In the genomic region with DNA sequence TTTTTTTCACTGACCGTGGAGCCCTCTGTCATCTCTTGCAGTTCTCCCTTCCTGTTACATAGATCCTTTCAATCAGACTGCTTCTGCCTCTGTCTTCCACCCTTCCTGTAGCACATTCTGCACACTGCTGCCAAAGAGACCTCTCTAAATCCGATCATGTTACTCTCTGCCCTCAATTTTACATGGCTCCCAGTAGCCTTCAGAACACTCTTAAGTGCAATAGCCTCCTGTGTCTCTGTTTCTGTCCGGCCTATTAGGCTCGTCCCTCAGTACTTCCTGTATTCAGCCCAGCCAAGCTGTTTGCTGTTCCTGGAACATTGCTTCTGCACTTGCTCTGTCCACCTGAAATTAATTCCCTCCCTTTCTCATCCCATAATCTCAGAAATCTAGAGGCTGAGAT, we compare ENCODE assay signal across 22 mouse cellular contexts. TPM values are rescaled to one million over a fixed set of nuclear protein-coding genes. Genes with fewer than 3 reads are reported as not detected.
DNase-seq lines count a peak whose midpoint lies in the region; ATAC-seq and TF ChIP-seq lines count a peak whose summit lies in the region.
"Had no signal": no experiment of that assay in that cellular context is flagged by ENCODE, and none has a peak within 500 bp of the region (broad histone marks: within the 10 kb centered on the region; RNA-seq: fewer than 3 reads in every experiment).

No protein-coding gene starts in this region.

- no peaks in the 10 kb centered on the region for H3K9me3 ChIP-seq in forebrain, embryonic 16.5 days (ENCODE audit: control insufficient read depth, low read length)
- no peaks in the 10 kb centered on the region for H3K9me3 ChIP-seq in forebrain, embryonic 10.5 days
- H3K9me3 ChIP-seq in heart, postnatal 0 days (replicated peaks; ENCODE audit: control insufficient read depth, low read length), result no peaks in the 10 kb centered on the region
- no peaks in the 10 kb centered on the region for H3K9me3 ChIP-seq in midbrain, embryonic 11.5 days (ENCODE audit: control insufficient read depth, low read length)
- H3K9me3 ChIP-seq in midbrain, embryonic 13.5 days, result no peaks in the 10 kb centered on the region
- H3K9me3 ChIP-seq in embryonic facial prominence, embryonic 15.5 days (replicated peaks), result no peaks in the 10 kb centered on the region
- H3K9me3 ChIP-seq: limb, embryonic 12.5 days; midbrain, embryonic 15.5 days had no signal

- TF ChIP-seq EP300 in heart, postnatal 0 days (IDR thresholded peaks at IDR 0.05; ENCODE audit: low read depth), result no peak

- no peak for ATAC-seq in forebrain, embryonic 16.5 days
- no peak for ATAC-seq in heart, postnatal 0 days (ENCODE audit: insufficient read depth, low read depth)
- ATAC-seq in midbrain, embryonic 11.5 days (ENCODE audit: low FRiP score), result no peak
- ATAC-seq in midbrain, embryonic 13.5 days, result no peak
- no peak for ATAC-seq in embryonic facial prominence, embryonic 15.5 days (ENCODE audit: insufficient number of reproducible peaks, low FRiP score, low TSS enrichment, low read depth)
- ATAC-seq: activated CD4-positive, CD25-positive, alpha-beta regulatory T cell, adult 4 months; hindbrain, embryonic 16.5 days; intestine, postnatal 0 days; midbrain, embryonic 15.5 days; Patski had no signal

- 89% methylated on average over 4 of the region's 4 CpGs for WGBS in forebrain, embryonic 16.5 days
- WGBS in forebrain, embryonic 10.5 days, result 84% methylated on average over 4 of the region's 4 CpGs
- WGBS in heart, postnatal 0 days, result 59% methylated on average over 4 of the region's 4 CpGs
- WGBS in midbrain, embryonic 11.5 days, result 86% methylated on average over 4 of the region's 4 CpGs
- WGBS in midbrain, embryonic 13.5 days, result 80% methylated on average over 4 of the region's 4 CpGs
- 55% methylated on average over 4 of the region's 4 CpGs for WGBS in embryonic facial prominence, embryonic 15.5 days

- no peak for DNase-seq in forebrain, embryonic 10.5 days (ENCODE audit: extremely low spot score, low spot score)
- DNase-seq in heart, postnatal 0 days (ENCODE audit: low spot score), result no peak
- no peak for DNase-seq in heart, postnatal 4 days
- DNase-seq in midbrain, embryonic 11.5 days (ENCODE audit: low spot score, missing footprints), result peak; percentile 61
- DNase-seq in thymus, postnatal 4 days, result no peak
- DNase-seq: adrenal gland, postnatal 25 days; gastrocnemius, postnatal 14 days; heart, postnatal 14 days; kidney, postnatal 10 days; lung, adult 2 months; lung, postnatal 4 days; right cerebral cortex, adult 18-20 months; thymus, postnatal 14 days had no signal

- no peak overlapping the region for H3K4me3 ChIP-seq in forebrain, embryonic 16.5 days (replicated peaks; ENCODE audit: low read length)
- H3K4me3 ChIP-seq in forebrain, embryonic 10.5 days, result no peak overlapping the region
- H3K4me3 ChIP-seq in heart, postnatal 0 days (ENCODE audit: low read depth, low read length), result no peak overlapping the region
- no peak overlapping the region for H3K4me3 ChIP-seq in midbrain, embryonic 11.5 days (ENCODE audit: low read depth, low read length)
- H3K4me3 ChIP-seq in midbrain, embryonic 13.5 days (replicated peaks), result no peak overlapping the region
- H3K4me3 ChIP-seq in embryonic facial prominence, embryonic 15.5 days (replicated peaks), result no peak overlapping the region
- H3K4me3 ChIP-seq: limb, embryonic 12.5 days; midbrain, embryonic 15.5 days had no signal

- H3K27ac ChIP-seq in forebrain, embryonic 16.5 days (ENCODE audit: low read length), result peak overlapping the region; percentile 37
- H3K27ac ChIP-seq in forebrain, embryonic 10.5 days, result no peak overlapping the region
- peak overlapping the region; percentile 32; the same call in 1 of the 2 replicates for H3K27ac ChIP-seq in heart, postnatal 0 days (ENCODE audit: low read depth)
- no peak overlapping the region for H3K27ac ChIP-seq in midbrain, embryonic 11.5 days (ENCODE audit: low read depth, low read length)
- no peak overlapping the region for H3K27ac ChIP-seq in midbrain, embryonic 13.5 days
- peak overlapping the region; percentile 39; the same call in 1 of the 2 replicates for H3K27ac ChIP-seq in embryonic facial prominence, embryonic 15.5 days (replicated peaks)
- H3K27ac ChIP-seq: limb, embryonic 12.5 days; midbrain, embryonic 15.5 days had no signal

- H3K36me3 ChIP-seq in forebrain, embryonic 16.5 days (ENCODE audit: control insufficient read depth, insufficient read depth), result no peaks in the 10 kb centered on the region
- H3K36me3 ChIP-seq in forebrain, embryonic 10.5 days (replicated peaks), result peaks cover 21% of the 10 kb centered on the region
- H3K36me3 ChIP-seq in heart, postnatal 0 days (replicated peaks; ENCODE audit: control insufficient read depth, insufficient read depth, low read length), result 0 out of 2 replicates have a peak, but pooled peaks cover 8% of the 10 kb centered on the region
- no peaks in the 10 kb centered on the region for H3K36me3 ChIP-seq in midbrain, embryonic 11.5 days (ENCODE audit: control insufficient read depth, insufficient read depth, low read length)
- H3K36me3 ChIP-seq in midbrain, embryonic 13.5 days, result no peaks in the 10 kb centered on the region
- H3K36me3 ChIP-seq in embryonic facial prominence, embryonic 15.5 days, result peaks cover 3% of the 10 kb centered on the region; the same call in 1 of the 2 replicates
- H3K36me3 ChIP-seq: midbrain, embryonic 15.5 days had no signal

- peaks cover 27% of the 10 kb centered on the region for H3K4me1 ChIP-seq in forebrain, embryonic 16.5 days (replicated peaks; ENCODE audit: control insufficient read depth, insufficient read depth, low read length)
- peaks cover 35% of the 10 kb centered on the region for H3K4me1 ChIP-seq in forebrain, embryonic 10.5 days
- H3K4me1 ChIP-seq in heart, postnatal 0 days (ENCODE audit: control insufficient read depth, insufficient read depth), result peaks cover 6% of the 10 kb centered on the region; the same call in 1 of the 2 replicates
- H3K4me1 ChIP-seq in midbrain, embryonic 11.5 days (ENCODE audit: control insufficient read depth, insufficient read depth, low read length), result peaks cover 9% of the 10 kb centered on the region
- H3K4me1 ChIP-seq in midbrain, embryonic 13.5 days (replicated peaks), result 0 out of 2 replicates have a peak, but pooled peaks cover 12% of the 10 kb centered on the region
- peaks cover 26% of the 10 kb centered on the region for H3K4me1 ChIP-seq in embryonic facial prominence, embryonic 15.5 days
- H3K4me1 ChIP-seq: limb, embryonic 12.5 days had no signal

- TF ChIP-seq CTCF in heart, postnatal 0 days (IDR thresholded peaks at IDR 0.05; ENCODE audit: low read depth), result no peak

- H3K27me3 ChIP-seq in forebrain, embryonic 16.5 days (replicated peaks; ENCODE audit: control insufficient read depth, insufficient read depth, low read length), result no peaks in the 10 kb centered on the region
- no peaks in the 10 kb centered on the region for H3K27me3 ChIP-seq in forebrain, embryonic 10.5 days (ENCODE audit: poor library complexity, severe bottlenecking)
- no peaks in the 10 kb centered on the region for H3K27me3 ChIP-seq in heart, postnatal 0 days (ENCODE audit: control insufficient read depth, insufficient read depth, low read length)
- H3K27me3 ChIP-seq in midbrain, embryonic 11.5 days (ENCODE audit: control insufficient read depth, insufficient read depth, low read length), result no peaks in the 10 kb centered on the region
- H3K27me3 ChIP-seq in midbrain, embryonic 13.5 days, result no peaks in the 10 kb centered on the region
- H3K27me3 ChIP-seq in embryonic facial prominence, embryonic 15.5 days, result no peaks in the 10 kb centered on the region
- H3K27me3 ChIP-seq: limb, embryonic 12.5 days; midbrain, embryonic 15.5 days; Patski had no signal

- no peak overlapping the region for H3K9ac ChIP-seq in forebrain, embryonic 16.5 days (replicated peaks; ENCODE audit: low read depth, low read length)
- no peak overlapping the region for H3K9ac ChIP-seq in heart, postnatal 0 days (replicated peaks; ENCODE audit: low read depth, low read length)
- no peak overlapping the region for H3K9ac ChIP-seq in midbrain, embryonic 11.5 days (ENCODE audit: low read length)
- H3K9ac ChIP-seq in midbrain, embryonic 13.5 days (replicated peaks), result no peak overlapping the region
- H3K9ac ChIP-seq in embryonic facial prominence, embryonic 15.5 days, result no peak overlapping the region
- H3K9ac ChIP-seq: limb, embryonic 12.5 days; midbrain, embryonic 15.5 days had no signal

- H3K4me2 ChIP-seq in forebrain, embryonic 16.5 days (ENCODE audit: low read length), result no peak overlapping the region
- no peak overlapping the region for H3K4me2 ChIP-seq in heart, postnatal 0 days (ENCODE audit: low read depth, low read length)
- no peak overlapping the region for H3K4me2 ChIP-seq in midbrain, embryonic 11.5 days
- H3K4me2 ChIP-seq in midbrain, embryonic 13.5 days (replicated peaks), result no peak overlapping the region
- no peak overlapping the region for H3K4me2 ChIP-seq in embryonic facial prominence, embryonic 15.5 days (replicated peaks)
- H3K4me2 ChIP-seq: limb, embryonic 12.5 days; midbrain, embryonic 15.5 days had no signal

RNA-seq across cellular contexts. Expression of a gene that starts 26.1 kb away (rescaled TPM):
- 27.0 and 31.5 TPM in 2 replicates for polyA plus RNA-seq in forebrain, embryonic 16.5 days (2015; fragmentation: Nextera tagmentation; extraction: Ambion mirVana)
- polyA plus RNA-seq in forebrain, embryonic 10.5 days (2016; fragmentation: Nextera tagmentation; extraction: Ambion mirVana), result 47.4 and 49.1 TPM in 2 replicates
- total RNA-seq in heart, postnatal 0 days (2014; rRNA removed; ENCODE audit: low replicate concordance), result 54.5 and 119 TPM in 2 replicates
- polyA plus RNA-seq in heart, postnatal 0 days (2015; fragmentation: Nextera tagmentation; extraction: Ambion mirVana), result 55.4 and 62.4 TPM in 2 replicates
- total RNA-seq in heart, postnatal 4 days (2021), result 100 to 1,000 TPM; 141 to 149 TPM
- 38.3 and 40.1 TPM in 2 replicates for polyA plus RNA-seq in midbrain, embryonic 11.5 days (2014; fragmentation: Nextera tagmentation; extraction: Ambion mirVana)
- 28.8 and 34.2 TPM in 2 replicates for polyA plus RNA-seq in midbrain, embryonic 13.5 days (2015; fragmentation: Nextera tagmentation; extraction: Ambion mirVana)
- 116 and 118 TPM in 2 replicates for polyA plus RNA-seq in embryonic facial prominence, embryonic 15.5 days (2015; fragmentation: Nextera tagmentation; extraction: Ambion mirVana)

RNA-seq across cellular contexts. Expression of a gene that starts 55.5 kb away (rescaled TPM):
- polyA plus RNA-seq in forebrain, embryonic 16.5 days (2015; fragmentation: Nextera tagmentation; extraction: Ambion mirVana), result 0.88 and 1.1 TPM in 2 replicates
- polyA plus RNA-seq in forebrain, embryonic 10.5 days (2016; fragmentation: Nextera tagmentation; extraction: Ambion mirVana), result 1.2 and 2.5 TPM in 2 replicates
- total RNA-seq in heart, postnatal 0 days (2014; rRNA removed; ENCODE audit: low replicate concordance), result not detected in 2 replicates
- 0.23 and 0.33 TPM in 2 replicates for polyA plus RNA-seq in heart, postnatal 0 days (2015; fragmentation: Nextera tagmentation; extraction: Ambion mirVana)
- total RNA-seq in heart, postnatal 4 days (2021), result not detected
- polyA plus RNA-seq in midbrain, embryonic 11.5 days (2014; fragmentation: Nextera tagmentation; extraction: Ambion mirVana), result 0.23 and 0.47 TPM in 2 replicates
- polyA plus RNA-seq in midbrain, embryonic 13.5 days (2015; fragmentation: Nextera tagmentation; extraction: Ambion mirVana), result 0.67 and 1.3 TPM in 2 replicates
- polyA plus RNA-seq in embryonic facial prominence, embryonic 15.5 days (2015; fragmentation: Nextera tagmentation; extraction: Ambion mirVana), result 8.8 and 9.3 TPM in 2 replicates
- total RNA-seq: gastrocnemius, postnatal 14 days; heart, postnatal 14 days had no signal
- polyA plus RNA-seq: activated CD4-positive, CD25-positive, alpha-beta regulatory T cell, adult 4 months had no signal

RNA-seq across cellular contexts. Expression of a gene that starts 55.9 kb away (rescaled TPM):
- 0.57 and 1.4 TPM in 2 replicates for polyA plus RNA-seq in forebrain, embryonic 16.5 days (2015; fragmentation: Nextera tagmentation; extraction: Ambion mirVana)
- polyA plus RNA-seq in forebrain, embryonic 10.5 days (2016; fragmentation: Nextera tagmentation; extraction: Ambion mirVana), result 0.06 and 0.27 TPM in 2 replicates
- total RNA-seq in heart, postnatal 0 days (2014; rRNA removed; ENCODE audit: low replicate concordance), result not detected in 2 replicates
- 0.15 and 0.21 TPM in 2 replicates for polyA plus RNA-seq in heart, postnatal 0 days (2015; fragmentation: Nextera tagmentation; extraction: Ambion mirVana)
- total RNA-seq in heart, postnatal 4 days (2021), result under 1 TPM; 0.20 to 0.45 TPM
- 0.10 and 0.55 TPM in 2 replicates for polyA plus RNA-seq in midbrain, embryonic 11.5 days (2014; fragmentation: Nextera tagmentation; extraction: Ambion mirVana)
- 0.22 and 0.67 TPM in 2 replicates for polyA plus RNA-seq in midbrain, embryonic 13.5 days (2015; fragmentation: Nextera tagmentation; extraction: Ambion mirVana)
- polyA plus RNA-seq in embryonic facial prominence, embryonic 15.5 days (2015; fragmentation: Nextera tagmentation; extraction: Ambion mirVana), result 0.07 and 0.24 TPM in 2 replicates
- total RNA-seq: adrenal gland, postnatal 25 days; gastrocnemius, postnatal 14 days had no signal
- polyA plus RNA-seq: activated CD4-positive, CD25-positive, alpha-beta regulatory T cell, adult 4 months; intestine, postnatal 0 days had no signal

Comparison
In these comparisons a context has a peak if more than half of its experiments do, and no peak if none do; other contexts are left out.
1. H3K27ac ChIP-seq: peak in forebrain, embryonic 16.5 days (single experiment), heart, postnatal 0 days (single experiment) and embryonic facial prominence, embryonic 15.5 days (single experiment); none in forebrain, embryonic 10.5 days (single experiment), midbrain, embryonic 11.5 days (single experiment) and midbrain, embryonic 13.5 days (single experiment).